In the genomic region with DNA sequence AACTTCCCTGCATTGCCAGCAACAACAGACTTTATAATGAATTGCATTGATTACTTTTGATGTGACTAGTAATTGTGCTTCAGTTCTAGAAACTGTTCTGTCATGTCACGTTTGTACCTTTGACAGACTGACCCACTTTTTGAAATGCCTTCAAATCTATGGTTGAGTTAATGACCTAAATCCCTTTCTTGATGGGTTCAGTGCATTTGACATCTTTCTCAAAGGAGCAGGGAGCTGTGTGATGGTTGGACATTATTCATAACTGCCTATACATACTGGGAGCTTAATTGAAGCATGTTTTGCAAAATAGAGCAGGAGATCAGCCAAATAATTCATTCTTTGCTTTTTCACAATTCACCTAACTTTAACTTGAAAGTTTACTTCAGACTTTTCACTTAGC, we compare ENCODE assay signal across 21 mouse cellular contexts.
DNase-seq lines count a peak whose midpoint lies in the region; ATAC-seq and TF ChIP-seq lines count a peak whose summit lies in the region.
"Had no signal": no experiment of that assay in that cellular context is flagged by ENCODE, and none has a peak within 500 bp of the region (broad histone marks: within the 10 kb centered on the region; RNA-seq: fewer than 3 reads in every experiment).

No protein-coding gene starts in this region.

- H3K9me3 ChIP-seq in embryonic facial prominence, embryonic 14.5 days (ENCODE audit: control insufficient read depth, low read length) = no peaks in the 10 kb centered on the region
- no peaks in the 10 kb centered on the region for H3K9me3 ChIP-seq in embryonic facial prominence, embryonic 10.5 days

- TF ChIP-seq POLR2A in thymus, adult 2 months (IDR thresholded peaks at IDR 0.05; ENCODE audit: control insufficient read depth, extremely low read depth, insufficient read depth, low read length, poor library complexity) = no peak

- H3K4me1 ChIP-seq in embryonic facial prominence, embryonic 14.5 days (ENCODE audit: control insufficient read depth, insufficient read depth, low read length) = no peaks in the 10 kb centered on the region
- H3K4me1 ChIP-seq in embryonic facial prominence, embryonic 10.5 days = no peaks in the 10 kb centered on the region
- H3K4me1 ChIP-seq in thymus, adult 2 months (replicated peaks; ENCODE audit: control insufficient read depth, insufficient read depth, low read length) = no peaks in the 10 kb centered on the region

- peak; percentile 19 for DNase-seq in embryonic facial prominence, embryonic 14.5 days (ENCODE audit: low spot score)
- no peak for DNase-seq in embryonic facial prominence, embryonic 10.5 days (ENCODE audit: low spot score)
- peak; percentile 77 for DNase-seq in retina, embryonic 14.5 days (ENCODE audit: low spot score)
- peak; percentile 76 for DNase-seq in retina, postnatal 1 day
- no peak for DNase-seq in thymus, adult 2 months
- no peak for DNase-seq in heart, adult 11 months
- DNase-seq: adrenal gland, adult 2 months; adrenal gland, adult 8-10 months; adrenal gland, postnatal 10 days; adrenal gland, postnatal 14 days; adrenal gland, postnatal 25 days; adrenal gland, postnatal 36 days; B cell, adult 2 months; cerebellum, adult 11 months; cerebellum, adult 11-12 months; cerebellum, adult 18-20 months had no signal

- no peak overlapping the region for H3K27ac ChIP-seq in embryonic facial prominence, embryonic 14.5 days (replicated peaks; ENCODE audit: low read depth, low read length)
- H3K27ac ChIP-seq in embryonic facial prominence, embryonic 10.5 days (replicated peaks) = no peak overlapping the region
- H3K27ac ChIP-seq in thymus, adult 2 months (ENCODE audit: control insufficient read depth, insufficient read depth, low read length) = no peak overlapping the region

- no peak overlapping the region for H3K4me3 ChIP-seq in embryonic facial prominence, embryonic 14.5 days (ENCODE audit: low read depth, low read length)
- H3K4me3 ChIP-seq in embryonic facial prominence, embryonic 10.5 days = no peak overlapping the region
- no peak overlapping the region for H3K4me3 ChIP-seq in thymus, adult 2 months (ENCODE audit: control insufficient read depth, insufficient read depth, low read length)

- ATAC-seq in embryonic facial prominence, embryonic 14.5 days (ENCODE audit: low read depth) = peak; percentile 53; the same call in 1 of the 2 replicates
- ATAC-seq: activated CD4-positive, CD25-positive, alpha-beta regulatory T cell, adult 4 months; CD4-positive, CD25-positive, alpha-beta regulatory T cell, adult 4 months; Patski had no signal

- 64% methylated on average over 1 of the region's 1 CpGs for WGBS in embryonic facial prominence, embryonic 14.5 days
- 72% methylated on average over 1 of the region's 1 CpGs for WGBS in embryonic facial prominence, embryonic 10.5 days
- WGBS in thymus, adult 2 months = 77% methylated on average over 1 of the region's 1 CpGs

- H3K9ac ChIP-seq in embryonic facial prominence, embryonic 14.5 days (ENCODE audit: low read depth, low read length) = no peak overlapping the region

- no peaks in the 10 kb centered on the region for H3K36me3 ChIP-seq in embryonic facial prominence, embryonic 14.5 days (ENCODE audit: control insufficient read depth, insufficient read depth, low read length)
- H3K36me3 ChIP-seq in embryonic facial prominence, embryonic 10.5 days (replicated peaks) = no peaks in the 10 kb centered on the region
- no peaks in the 10 kb centered on the region for H3K36me3 ChIP-seq in thymus, adult 2 months (ENCODE audit: control insufficient read depth, insufficient read depth, low read length)
- H3K36me3 ChIP-seq: G1E had no signal

- no peaks in the 10 kb centered on the region for H3K27me3 ChIP-seq in embryonic facial prominence, embryonic 14.5 days (replicated peaks; ENCODE audit: control insufficient read depth, insufficient read depth, low read length)
- no peaks in the 10 kb centered on the region for H3K27me3 ChIP-seq in embryonic facial prominence, embryonic 10.5 days (replicated peaks; ENCODE audit: low read depth, poor library complexity, severe bottlenecking)
- no peaks in the 10 kb centered on the region for H3K27me3 ChIP-seq in thymus, adult 2 months (ENCODE audit: control insufficient read depth, insufficient read depth, low read length)
- H3K27me3 ChIP-seq: CH12.LX, Patski had no signal

- H3K4me2 ChIP-seq in embryonic facial prominence, embryonic 14.5 days (ENCODE audit: low read depth, low read length) = no peak overlapping the region

- no peak for TF ChIP-seq CTCF in thymus, adult 2 months (IDR thresholded peaks at IDR 0.05; ENCODE audit: borderline replicate concordance, control insufficient read depth, extremely low read depth, insufficient read depth, low read length, poor library complexity)

Comparison
In these comparisons a context has a peak if more than half of its experiments do, and no peak if none do; other contexts are left out.
1. DNase-seq: peak in embryonic facial prominence, embryonic 14.5 days (single experiment), retina, embryonic 14.5 days (single experiment) and retina, postnatal 1 day (single experiment); none in embryonic facial prominence, embryonic 10.5 days (single experiment), thymus, adult 2 months (single experiment) and heart, adult 11 months (single experiment).